Mouse (Mus musculus) kidney, postnatal 10 days (tissue): Measurements from ENCODE around the gene Dnah14.
A peak's percentile ranks its signal among the peaks of the same experiment; 100 is the strongest.

Source experiments
- DNase-seq: peaks from one replicate; pipeline ENCODE4 v3.0.0; 2021; ENCODE audit warnings: mixed read lengths

Gene Dnah14

GRCm38 (mm10) chr1:181576322-181576721 is at the start of gene Dnah14:
Gene Dnah14, plus strand, starts transcription at chr1:181576559.
- no peak for DNase-seq

- peak; percentile 90 for DNase-seq
Observed at GRCm38 (mm10) chr1:181529368-181529767, 47.0 kb upstream of the Dnah14 start.

GRCm38 (mm10) chr1:181535165-181535873 is 41.0 kb upstream of the Dnah14 start:
- DNase-seq = peak; percentile 50

GRCm38 (mm10) chr1:181537627-181538525 is 38.5 kb upstream of the Dnah14 start:
- no peak for DNase-seq

GRCm38 (mm10) chr1:181539846-181540769 is 36.3 kb upstream of the Dnah14 start:
- DNase-seq = peak; percentile 68

GRCm38 (mm10) chr1:181543711-181544383 is 32.5 kb upstream of the Dnah14 start:
- peak; percentile 73 for DNase-seq

- DNase-seq = peak; percentile 72
Observed at GRCm38 (mm10) chr1:181545044-181545772, 31.2 kb upstream of the Dnah14 start.

GRCm38 (mm10) chr1:181549987-181550386 is 26.4 kb upstream of the Dnah14 start:
- DNase-seq = no peak

- no peak for DNase-seq
Observed at GRCm38 (mm10) chr1:181550826-181551225, 25.5 kb upstream of the Dnah14 start.

GRCm38 (mm10) chr1:181552533-181553410 is 23.6 kb upstream of the Dnah14 start:
- DNase-seq = no peak

- no peak for DNase-seq
Observed at GRCm38 (mm10) chr1:181555475-181555874, 20.9 kb upstream of the Dnah14 start.

- DNase-seq = no peak
Observed at GRCm38 (mm10) chr1:181559655-181560054, 16.7 kb upstream of the Dnah14 start.

- DNase-seq = no peak
Observed at GRCm38 (mm10) chr1:181560325-181560724, 16.0 kb upstream of the Dnah14 start.

- no peak for DNase-seq
Observed at GRCm38 (mm10) chr1:181560896-181561767, 15.2 kb upstream of the Dnah14 start.

- DNase-seq = no peak
Observed at GRCm38 (mm10) chr1:181561768-181562444, 14.5 kb upstream of the Dnah14 start.

- DNase-seq = no peak
Observed at GRCm38 (mm10) chr1:181569447-181569846, 6.9 kb upstream of the Dnah14 start.

- peak; percentile 14 for DNase-seq
Observed at GRCm38 (mm10) chr1:181583152-181583551, 6.8 kb downstream of the Dnah14 start.

GRCm38 (mm10) chr1:181589116-181589515 is 12.8 kb downstream of the Dnah14 start:
- no peak for DNase-seq

- DNase-seq = no peak
Observed at GRCm38 (mm10) chr1:181599376-181599775, 23.0 kb downstream of the Dnah14 start.
